Mouse (Mus musculus): ENCODE measurements at regions not wholly inside any gene's neighbourhood (a gene's known extent, or its start where the extent isn't known, plus 50 kb on each side); places are given as distances from the start of the nearest gene placed in this dataset.

DNA sequence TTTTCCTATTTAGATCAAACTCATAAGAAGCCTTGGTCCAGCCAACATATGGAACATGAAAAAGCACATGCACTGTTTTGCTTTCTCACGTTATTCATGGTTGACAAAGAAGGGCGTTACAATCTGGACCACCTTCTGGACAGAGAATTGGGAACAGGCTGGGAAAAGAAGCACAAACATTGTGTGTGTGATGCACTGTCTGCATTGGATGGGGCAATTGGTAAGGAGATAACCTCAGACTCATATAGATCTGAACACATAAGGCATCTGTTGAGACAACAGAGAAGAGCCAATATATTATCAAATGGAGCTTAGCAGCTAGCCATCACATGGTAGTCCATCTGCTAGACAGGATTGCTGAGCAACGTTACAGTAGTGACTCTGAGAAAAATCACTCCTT is 317.1 kb downstream of the Fam84a start:
- no peak for DNase-seq (ENCODE audit: extremely low read depth, low read depth, low spot score)

GRCm38 (mm10) chr12:13825899-13826298 is 326.0 kb downstream of the Fam84a start:
- no peak for DNase-seq (ENCODE audit: extremely low read depth, low read depth, low spot score)

DNA sequence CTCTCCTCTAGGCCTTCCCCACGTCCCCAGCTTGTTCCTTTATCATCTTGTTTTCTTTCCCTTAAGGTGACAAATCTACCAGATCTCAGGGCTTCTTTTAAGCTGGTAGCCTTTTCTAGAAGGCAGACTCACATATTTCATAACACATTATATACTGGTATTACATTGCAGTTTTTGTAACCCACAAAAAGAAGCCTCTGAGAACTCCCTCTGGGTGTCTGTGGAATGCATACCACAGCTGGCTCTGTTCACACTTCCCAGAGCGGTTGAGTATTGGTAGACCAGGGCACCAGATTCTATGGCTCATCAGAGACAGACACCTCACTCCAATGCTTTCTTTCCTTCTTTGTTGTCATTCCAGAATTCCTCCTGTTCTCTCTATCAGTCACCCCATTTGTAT is 336.4 kb downstream of the Fam84a start:
- no peak for DNase-seq (ENCODE audit: extremely low read depth, low read depth, low spot score)

DNA sequence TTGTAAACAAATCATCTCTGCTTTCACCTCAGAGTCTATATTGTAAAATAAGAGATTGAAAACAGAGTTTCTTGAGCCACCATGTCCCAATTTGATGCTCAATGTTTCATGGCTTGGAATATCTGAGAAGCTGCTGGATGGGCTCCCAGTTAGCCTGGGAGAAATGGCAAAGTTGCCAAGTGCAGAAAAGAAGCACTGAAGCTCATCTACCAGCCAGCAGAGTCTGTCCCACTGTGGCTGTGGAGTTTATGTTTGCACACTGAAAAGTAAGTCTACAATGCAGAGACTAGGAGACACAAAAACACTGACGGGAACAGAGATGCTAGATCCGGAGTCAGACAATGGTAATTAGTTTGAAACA is 341.7 kb downstream of the Fam84a start:
- DNase-seq (ENCODE audit: extremely low read depth, low read depth, low spot score): no peak

- DNase-seq (ENCODE audit: extremely low read depth, low read depth, low spot score): no peak
These were observed 342.3 kb downstream of the Fam84a start for GRCm38 (mm10) chr12:13809291-13810154.

DNA sequence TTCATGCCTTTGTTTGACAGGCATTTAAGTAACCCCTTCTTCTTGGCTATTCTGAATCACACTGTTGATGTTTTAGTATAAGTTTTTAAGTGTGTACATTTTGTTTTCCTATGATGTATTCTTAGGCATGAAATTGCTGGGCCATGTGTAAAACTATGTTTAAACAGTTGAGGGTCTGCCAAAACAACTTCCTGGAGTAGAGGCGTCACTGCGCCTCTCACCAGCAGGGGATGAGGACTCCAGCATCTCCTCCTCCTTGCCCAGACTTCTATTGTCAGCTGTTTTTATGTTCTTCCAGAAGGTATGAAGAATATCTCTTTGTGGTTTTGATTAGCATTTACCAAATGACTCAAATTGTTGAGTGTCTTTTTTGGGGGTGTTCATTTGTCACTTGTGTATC is 372.1 kb downstream of the Fam84a start:
- DNase-seq (ENCODE audit: extremely low read depth, low read depth, low spot score): no peak

GRCm38 (mm10) chr12:13776687-13777086 is 375.2 kb downstream of the Fam84a start:
- DNase-seq (ENCODE audit: extremely low read depth, low read depth, low spot score): no peak

GRCm38 (mm10) chr12:13769696-13770095 is 382.2 kb downstream of the Fam84a start:
- peak; percentile 21 for DNase-seq (ENCODE audit: extremely low read depth, low read depth, low spot score)

DNA sequence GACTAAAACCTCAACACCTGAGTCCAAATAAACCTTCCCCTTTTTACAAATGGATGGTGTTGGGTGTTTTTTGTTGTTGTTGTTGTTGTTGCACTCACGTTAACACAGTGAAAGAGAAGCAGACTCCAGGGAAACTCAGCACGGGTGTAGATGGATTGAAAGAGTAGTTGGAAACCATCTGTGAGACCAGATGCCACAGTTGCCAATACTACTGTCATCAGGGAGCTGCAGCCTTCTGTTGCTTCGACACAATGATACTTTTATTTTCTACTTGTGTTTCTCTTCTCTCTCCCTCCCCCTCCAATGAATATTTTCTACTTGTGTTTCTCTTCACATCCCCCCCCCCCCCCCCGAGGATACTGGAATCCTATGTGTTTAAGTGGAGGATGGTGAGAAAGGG is 382.7 kb downstream of the Fam84a start:
- DNase-seq (ENCODE audit: extremely low read depth, low read depth, low spot score): no peak

GRCm38 (mm10) chr12:13766486-13766885 is 385.4 kb downstream of the Fam84a start:
- DNase-seq (ENCODE audit: extremely low read depth, low read depth, low spot score): no peak

- DNase-seq (ENCODE audit: extremely low read depth, low read depth, low spot score): no peak
These were observed 398.0 kb downstream of the Fam84a start for GRCm38 (mm10) chr12:13753878-13754277.

DNA sequence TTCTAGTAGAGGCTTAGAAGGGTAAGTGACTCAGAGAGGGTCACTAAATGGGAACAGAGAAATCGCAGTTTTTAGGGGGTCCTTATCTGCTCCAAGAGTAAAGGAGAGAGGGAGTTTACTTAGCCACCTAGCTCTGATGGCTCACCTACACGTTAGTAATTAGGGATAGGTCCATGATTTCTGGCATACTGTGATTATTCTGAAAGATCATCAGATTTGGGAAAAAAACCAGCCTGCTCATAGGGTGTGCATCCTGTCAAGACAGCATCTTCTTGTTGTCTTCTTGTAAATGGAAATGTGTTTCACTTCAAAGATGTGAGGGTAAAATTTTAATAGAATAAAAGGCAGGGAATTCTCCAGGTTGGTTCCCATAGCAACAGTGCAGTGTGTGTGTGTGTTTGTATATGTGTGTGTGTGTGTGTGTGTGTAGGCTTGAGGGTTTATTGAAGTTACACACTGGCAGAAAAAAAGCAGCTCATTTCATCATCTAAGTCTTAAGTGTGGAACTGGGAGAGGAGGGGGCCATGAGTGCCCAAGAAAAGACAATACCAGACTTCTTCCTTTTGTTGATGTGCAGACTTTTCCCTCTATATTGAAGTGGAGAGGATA is 407.4 kb downstream of the Fam84a start:
- DNase-seq (ENCODE audit: extremely low read depth, low read depth, low spot score): no peak

- no peak for DNase-seq (ENCODE audit: extremely low read depth, low read depth, low spot score)
These were observed 421.8 kb downstream of the Fam84a start for GRCm38 (mm10) chr12:13729901-13730637.

DNA sequence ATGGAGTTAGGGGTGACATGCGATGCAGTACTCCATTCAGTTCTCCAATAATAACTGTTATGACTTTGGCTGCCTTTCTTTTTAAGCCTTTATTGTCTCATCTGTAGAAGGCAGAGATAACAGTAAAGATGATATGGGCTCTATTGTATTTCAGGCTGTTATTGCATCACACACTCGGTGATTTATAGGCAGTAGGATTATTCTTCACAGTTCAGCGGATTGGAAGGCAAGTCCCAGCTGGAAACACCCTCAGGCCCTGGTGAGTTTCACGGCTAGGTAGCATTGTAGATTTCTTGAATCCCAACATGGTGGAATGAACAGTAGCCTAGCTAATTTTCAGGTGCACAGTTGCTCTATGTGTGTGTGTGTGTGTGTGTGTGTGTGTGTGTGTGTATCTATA is 422.9 kb downstream of the Fam84a start:
- DNase-seq (ENCODE audit: extremely low read depth, low read depth, low spot score): peak; percentile 62

GRCm38 (mm10) chr12:13724511-13724910 is 427.3 kb downstream of the Fam84a start:
- DNase-seq (ENCODE audit: extremely low read depth, low read depth, low spot score): no peak

- no peak for DNase-seq (ENCODE audit: extremely low read depth, low read depth, low spot score)
These were observed 440.9 kb downstream of the Nbas start for GRCm38 (mm10) chr12:13709806-13710205.

- DNase-seq (ENCODE audit: extremely low read depth, low read depth, low spot score): no peak
These were observed 438.8 kb downstream of the Nbas start for GRCm38 (mm10) chr12:13707747-13708146.

DNA sequence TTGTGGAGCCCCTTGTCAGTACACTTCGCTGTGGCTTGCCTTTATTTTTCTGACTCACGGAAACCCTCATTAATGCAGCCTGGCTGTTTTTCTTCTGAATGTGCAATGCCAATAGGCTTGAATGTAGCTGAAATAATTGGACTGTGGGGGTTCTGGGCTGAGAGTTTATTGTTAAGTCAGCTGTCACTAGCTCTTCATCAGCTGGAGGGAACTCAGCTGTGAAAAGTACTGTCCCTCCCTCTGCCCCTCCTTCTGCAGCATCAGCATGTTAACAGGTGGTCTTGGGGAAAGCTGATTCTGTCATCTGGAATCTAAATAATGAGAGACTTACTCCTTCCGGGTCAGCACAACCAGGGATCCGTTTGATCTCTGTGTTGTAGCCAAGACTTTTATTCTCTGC is 437.6 kb downstream of the Nbas start:
- no peak for DNase-seq (ENCODE audit: extremely low read depth, low read depth, low spot score)

DNA sequence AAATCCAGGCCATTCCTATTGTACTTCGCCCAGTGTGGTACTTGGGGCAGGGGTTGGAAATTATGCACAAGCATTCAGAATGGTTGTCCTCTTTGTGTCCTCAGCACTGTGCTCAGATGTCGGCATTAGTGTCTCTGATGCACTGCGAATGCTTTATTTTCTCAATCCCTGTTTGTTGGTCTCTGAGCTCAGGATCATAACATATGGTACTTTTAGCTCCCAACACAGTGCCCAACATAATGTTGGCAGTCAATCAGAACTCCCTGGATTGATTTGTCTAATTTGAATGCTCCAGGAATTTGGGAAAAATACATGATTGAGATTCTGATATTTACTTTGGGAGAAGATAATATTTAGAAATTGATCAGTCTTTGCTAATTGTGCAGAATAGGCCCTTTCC is 434.7 kb downstream of the Nbas start:
- DNase-seq (ENCODE audit: extremely low read depth, low read depth, low spot score): no peak

- DNase-seq (ENCODE audit: extremely low read depth, low read depth, low spot score): no peak
These were observed 430.9 kb downstream of the Nbas start for GRCm38 (mm10) chr12:13699858-13700257.

DNA sequence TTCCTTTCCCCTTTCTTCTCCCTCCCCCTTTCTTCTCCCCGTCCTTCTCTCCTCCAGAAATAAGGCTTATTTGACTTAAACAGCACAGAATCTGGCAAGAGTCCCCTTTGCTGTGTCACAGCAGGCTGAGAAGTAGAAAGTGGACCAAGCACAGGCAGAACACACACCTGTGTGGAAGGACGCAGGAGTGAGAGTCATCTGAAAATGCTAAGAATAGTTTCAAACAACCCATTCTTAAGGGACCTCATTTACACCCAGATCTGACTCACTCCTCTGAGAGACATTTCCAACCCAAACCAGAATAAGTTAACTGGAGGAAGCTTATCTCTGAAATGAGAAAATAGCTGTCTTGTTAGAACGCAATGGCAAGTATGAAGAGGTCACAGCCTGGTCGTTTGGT is 429.9 kb downstream of the Nbas start:
- no peak for DNase-seq (ENCODE audit: extremely low read depth, low read depth, low spot score)
